Mouse (Mus musculus) thymus, adult 2 months (tissue): ENCODE data around the gene Ddx19a.

ENCODE experiments used
- CTCF ChIP-seq: fragments of 200-500 bp; IDR thresholded peaks from 2 replicates; pipeline ENCODE4 v1.5.1; 2012; ENCODE audit warnings: mild to moderate bottlenecking, control low read depth, low read length, moderate library complexity, borderline replicate concordance; ENCODE audit not compliant: control insufficient read depth, poor library complexity, insufficient read depth; ENCODE audit errors: extremely low read depth
- POLR2A ChIP-seq: fragments of 200-500 bp; IDR thresholded peaks from 2 replicates; pipeline ENCODE4 v1.6.1; 2012; ENCODE audit warnings: mild to moderate bottlenecking, low read length, control low read depth, moderate library complexity; ENCODE audit not compliant: control insufficient read depth, poor library complexity, insufficient read depth; ENCODE audit errors: extremely low read depth

- TF ChIP-seq CTCF: no peak
- TF ChIP-seq POLR2A: no peak
Observed at GRCm38 (mm10) chr8:110928435-110928834, 69.2 kb downstream of the Ddx19a start.
